Mouse (Mus musculus) gastrocnemius, postnatal 14 days (tissue): ENCODE measurements at regions not wholly inside any gene's neighbourhood (a gene's known extent, or its start where the extent isn't known, plus 50 kb on each side); places are given as distances from the start of the nearest gene placed in this dataset.
A peak's percentile ranks its signal among the peaks of the same experiment; 100 is the strongest.

ENCODE experiments used
- DNase-seq: peaks from one replicate; pipeline ENCODE4 v3.0.0; 2021; ENCODE audit warnings: mixed read lengths
- intact Hi-C: fragments of 180-260 bp; cut with DNase I; formaldehyde crosslinking; loops from one replicate; pipeline ENCODE4 v1.15.1; 2025; ENCODE audit warnings: low total_unique reads

- DNase-seq = peak; percentile 13
- intact Hi-C loops = no loop called here
These were observed 51.3 kb upstream of the S1pr1 start for GRCm38 (mm10) chr3:115766153-115766552.

GRCm38 (mm10) chr3:115768290-115768689 is 53.4 kb upstream of the S1pr1 start:
- no peak for DNase-seq
- intact Hi-C loops = no loop called here

GRCm38 (mm10) chr3:115768761-115769530 is 54.1 kb upstream of the S1pr1 start:
- DNase-seq = peak; percentile 9
- intact Hi-C loops = no loop called here

DNA sequence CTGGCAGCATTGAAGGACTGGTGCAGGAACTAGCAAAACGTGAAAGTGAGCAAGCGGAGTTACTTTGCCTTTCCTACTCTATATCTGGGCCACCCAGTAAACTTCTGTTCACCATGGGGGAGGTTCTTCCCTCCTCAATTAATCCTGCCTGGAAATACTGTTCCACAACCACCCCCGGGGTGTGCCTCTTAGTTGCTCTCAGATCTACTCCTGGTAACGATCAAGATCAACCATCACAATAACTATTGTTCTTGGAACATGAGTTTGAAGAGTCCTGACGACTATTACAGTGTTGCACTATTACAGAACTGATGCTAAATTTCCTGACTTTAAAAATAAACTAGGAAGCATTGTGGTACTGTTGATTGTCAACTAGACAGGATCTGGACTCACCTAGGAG is 57.8 kb upstream of the S1pr1 start:
- DNase-seq = no peak

GRCm38 (mm10) chr3:115774321-115774720 is 59.4 kb upstream of the S1pr1 start:
- intact Hi-C loops = no loop called here
- no peak for DNase-seq

More for the DNA sequence above, 57.8 kb upstream of the S1pr1 start:
- intact Hi-C loops = no loop called here

DNA sequence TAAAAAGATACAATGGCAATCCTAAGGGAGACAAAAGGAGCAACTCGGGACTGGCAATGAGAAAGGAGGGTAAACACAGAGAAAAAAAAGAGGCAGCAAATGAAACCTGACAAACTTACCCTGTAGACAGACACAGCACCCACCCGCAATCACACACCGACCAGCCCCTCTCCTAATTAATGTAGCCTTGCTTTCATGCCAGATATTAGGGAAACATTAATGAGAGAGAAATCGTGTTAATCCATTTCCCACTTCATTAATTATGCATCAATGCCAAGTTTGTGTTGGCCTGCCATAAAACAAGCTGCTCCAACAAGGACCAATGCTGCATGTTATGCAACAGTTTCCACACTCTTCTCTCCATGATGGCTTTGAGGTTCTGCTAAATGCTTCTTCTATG is 59.9 kb upstream of the S1pr1 start:
- intact Hi-C loops = no loop called here
- no peak for DNase-seq

GRCm38 (mm10) chr3:115779144-115779890 is 64.4 kb upstream of the S1pr1 start:
- no peak for DNase-seq
- intact Hi-C loops = no loop called here

DNA sequence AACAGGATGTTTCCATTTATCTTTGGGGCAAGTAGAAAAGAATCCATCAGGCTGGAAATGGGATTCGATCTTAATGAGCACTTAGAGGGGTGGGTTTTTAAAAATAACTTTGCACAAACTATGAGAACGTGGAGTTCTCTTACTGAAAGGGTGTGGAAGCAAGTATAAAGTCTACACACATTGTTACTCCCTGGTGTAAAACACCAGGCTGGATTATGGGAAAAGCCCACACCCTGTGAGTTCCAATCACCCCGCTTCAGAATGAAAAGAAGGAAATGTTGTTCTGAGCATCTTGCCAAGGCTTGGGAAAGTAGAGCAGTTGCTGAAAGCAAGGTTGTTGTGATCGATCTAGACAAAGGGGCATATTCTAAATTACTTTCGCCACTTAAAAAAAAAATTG is 65.0 kb upstream of the S1pr1 start:
- intact Hi-C loops = no loop called here
- no peak for DNase-seq

- no peak for DNase-seq
- intact Hi-C loops = no loop called here
These were observed 67.9 kb upstream of the S1pr1 start for GRCm38 (mm10) chr3:115782726-115783125.

GRCm38 (mm10) chr3:115787360-115787759 is 72.5 kb upstream of the S1pr1 start:
- DNase-seq = no peak
- intact Hi-C loops = no loop called here

DNA sequence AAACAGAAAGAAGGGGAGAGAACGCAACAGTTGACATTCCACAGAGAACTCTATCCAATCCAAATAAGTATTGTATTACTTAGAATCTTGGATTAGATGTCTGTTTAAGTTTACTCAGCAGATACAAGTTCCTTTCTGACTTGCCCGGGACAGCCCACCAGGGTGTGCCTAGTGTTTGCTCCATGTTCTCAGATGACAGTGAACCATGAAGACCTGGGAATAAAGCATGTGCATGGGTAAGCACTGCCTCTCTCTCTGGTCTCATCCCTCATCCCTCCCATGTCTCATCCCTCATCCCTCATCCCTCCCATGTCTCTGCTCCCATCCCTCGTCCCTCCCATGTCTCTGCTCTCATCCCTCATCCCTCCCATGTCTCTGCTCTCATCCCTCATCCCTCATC is 73.7 kb upstream of the S1pr1 start:
- intact Hi-C loops = no loop called here
- no peak for DNase-seq

GRCm38 (mm10) chr3:115789063-115789462 is 74.2 kb upstream of the S1pr1 start:
- DNase-seq = no peak
- intact Hi-C loops = no loop called here

- intact Hi-C loops = no loop called here
These were observed 77.7 kb upstream of the S1pr1 start for GRCm38 (mm10) chr3:115792606-115793005.

DNA sequence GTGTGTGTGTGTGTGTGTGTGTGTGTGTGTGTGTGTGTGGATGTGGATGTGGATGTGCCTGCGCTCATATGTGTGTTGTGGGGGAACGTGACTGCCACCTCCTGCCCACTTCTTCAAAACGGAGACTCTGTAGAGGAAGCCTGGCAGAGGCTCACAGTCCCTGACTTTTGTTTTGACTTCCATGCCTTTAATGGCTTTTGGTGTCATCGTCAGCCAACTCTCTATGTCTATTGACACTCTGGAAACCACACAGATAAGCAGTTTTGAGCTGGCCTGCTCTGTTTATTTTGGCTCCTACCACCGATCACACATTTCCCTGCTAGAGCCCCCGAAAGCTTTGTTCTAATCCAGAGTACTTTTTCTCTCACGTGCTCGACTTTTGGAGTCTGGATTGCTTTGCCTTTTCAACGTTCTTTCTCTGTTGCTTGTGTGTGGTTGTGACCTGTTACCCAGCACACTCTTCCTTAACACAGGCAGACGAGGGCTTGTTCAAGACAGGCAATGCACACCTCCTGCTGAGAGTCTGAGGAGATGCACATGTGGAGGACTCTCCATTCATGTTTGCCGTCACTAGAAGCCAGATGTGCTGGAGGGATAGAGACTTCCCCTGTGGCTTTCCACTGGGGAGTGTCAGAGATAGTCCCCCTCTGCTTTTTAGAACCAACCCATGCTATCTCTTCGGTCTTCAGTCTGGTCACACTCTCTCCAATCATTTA is 78.6 kb upstream of the S1pr1 start:
- intact Hi-C loops = no loop called here
- no peak for DNase-seq

More at GRCm38 (mm10) chr3:115792606-115793005, 77.7 kb upstream of the S1pr1 start:
- DNase-seq = no peak

- intact Hi-C loops = no loop called here
These were observed 84.5 kb upstream of the S1pr1 start for GRCm38 (mm10) chr3:115799326-115799725.

DNA sequence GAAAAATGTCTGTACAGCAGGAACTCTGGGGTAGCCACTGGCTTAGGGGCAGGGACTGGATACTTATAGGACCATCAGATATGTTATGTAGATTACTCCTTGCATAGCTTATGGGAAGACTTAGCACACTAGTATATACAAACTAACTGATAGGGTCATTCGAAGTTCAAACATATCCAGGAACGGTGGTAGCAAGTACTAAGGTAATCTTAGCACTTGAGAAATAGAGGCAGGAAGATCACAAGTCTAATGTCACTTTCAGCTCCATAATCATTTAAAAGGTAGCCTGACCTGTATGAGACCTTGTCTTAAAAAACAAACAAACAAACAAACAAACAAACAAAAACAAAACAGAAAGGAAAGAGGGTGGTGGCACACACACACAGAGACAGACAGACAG is 85.1 kb upstream of the S1pr1 start:
- no peak for DNase-seq
- intact Hi-C loops = no loop called here

More at GRCm38 (mm10) chr3:115799326-115799725, 84.5 kb upstream of the S1pr1 start:
- no peak for DNase-seq

- no peak for DNase-seq
- intact Hi-C loops = no loop called here
These were observed 86.0 kb upstream of the S1pr1 start for GRCm38 (mm10) chr3:115800873-115801272.

GRCm38 (mm10) chr3:115801581-115802200 is 85.9 kb upstream of the Dph5 start:
- no peak for DNase-seq
- intact Hi-C loops = no loop called here

DNA sequence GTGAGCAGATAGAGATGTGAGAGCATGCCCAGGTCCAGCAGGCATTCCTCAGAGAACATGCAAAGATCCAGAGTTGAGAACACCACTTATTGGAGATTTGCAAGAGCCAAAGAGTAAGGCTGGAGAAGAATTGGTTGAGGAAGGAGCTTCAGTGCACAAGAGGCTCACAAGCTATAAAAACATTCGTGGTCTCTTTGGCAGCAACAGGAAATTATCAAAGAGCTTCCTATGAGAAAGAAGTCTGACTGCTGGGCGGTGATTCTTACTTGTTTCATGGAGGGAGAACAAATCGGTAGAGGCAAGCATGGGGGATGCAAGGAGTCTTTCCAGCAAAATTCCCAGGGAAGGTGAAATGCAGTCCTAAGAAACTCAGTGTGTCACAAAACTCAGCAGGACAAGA is 83.0 kb upstream of the Dph5 start:
- intact Hi-C loops = no loop called here

GRCm38 (mm10) chr3:115807032-115807431 is 80.6 kb upstream of the Dph5 start:
- intact Hi-C loops = no loop called here
- DNase-seq = no peak

More for the DNA sequence above, 83.0 kb upstream of the Dph5 start:
- no peak for DNase-seq
